Mouse (Mus musculus) spleen, postnatal 4 days (tissue): Measurements from ENCODE around the gene Med16.
"Not testable (repeated sequence)": the region's sequence is repeated elsewhere in the genome, so short reads cannot be mapped to it uniquely, and the experiment has no call there.

Experiments used
- DNase-seq, 2 experiments: peaks; one replicate each; pipeline ENCODE4 v3.0.0; 2022; ENCODE audit warnings: low spot score in 2 of 2

The Med16 gene

DNA sequence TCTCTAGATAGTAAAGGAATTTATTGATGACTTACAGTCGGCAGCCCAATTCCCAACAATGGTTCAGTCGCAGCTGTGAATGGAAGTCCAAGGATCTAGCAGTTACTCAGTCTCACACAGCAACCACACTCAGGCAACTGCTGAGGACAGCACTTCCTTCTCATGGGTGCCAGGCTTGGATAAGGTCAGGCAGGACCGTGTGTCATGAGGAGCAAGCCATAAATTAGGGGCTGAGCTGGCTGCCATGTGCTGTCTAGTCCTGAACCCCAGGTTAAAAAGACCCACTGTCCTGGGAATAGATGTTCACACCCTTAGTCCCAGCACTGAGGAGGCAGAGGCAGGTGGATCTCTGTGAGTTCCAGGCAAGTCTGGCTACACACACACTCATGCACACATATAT is 23.8 kb downstream of the Med16 start:
- DNase-seq = not testable (repeated sequence)

DNA sequence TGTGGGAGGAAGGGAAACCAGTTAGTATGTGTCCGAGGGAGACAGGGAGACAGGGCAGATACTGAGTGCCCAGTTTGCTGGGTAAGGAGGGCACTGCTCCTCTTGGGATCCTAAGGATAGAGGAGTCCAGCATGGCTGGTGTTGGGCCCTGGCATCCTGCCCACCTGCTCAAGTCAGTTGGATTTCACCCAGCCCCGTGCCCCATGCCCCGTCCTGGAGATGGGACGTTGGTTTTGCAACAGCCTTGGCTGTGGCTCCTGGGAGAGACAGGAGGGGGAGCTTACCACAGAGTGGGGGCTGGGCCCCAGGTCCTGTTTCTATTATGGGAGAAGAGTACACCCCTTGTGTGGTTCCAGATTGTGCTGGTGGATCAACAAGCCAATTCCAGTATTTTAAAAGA is 24.3 kb downstream of the Med16 start:
- DNase-seq = no peak

DNA sequence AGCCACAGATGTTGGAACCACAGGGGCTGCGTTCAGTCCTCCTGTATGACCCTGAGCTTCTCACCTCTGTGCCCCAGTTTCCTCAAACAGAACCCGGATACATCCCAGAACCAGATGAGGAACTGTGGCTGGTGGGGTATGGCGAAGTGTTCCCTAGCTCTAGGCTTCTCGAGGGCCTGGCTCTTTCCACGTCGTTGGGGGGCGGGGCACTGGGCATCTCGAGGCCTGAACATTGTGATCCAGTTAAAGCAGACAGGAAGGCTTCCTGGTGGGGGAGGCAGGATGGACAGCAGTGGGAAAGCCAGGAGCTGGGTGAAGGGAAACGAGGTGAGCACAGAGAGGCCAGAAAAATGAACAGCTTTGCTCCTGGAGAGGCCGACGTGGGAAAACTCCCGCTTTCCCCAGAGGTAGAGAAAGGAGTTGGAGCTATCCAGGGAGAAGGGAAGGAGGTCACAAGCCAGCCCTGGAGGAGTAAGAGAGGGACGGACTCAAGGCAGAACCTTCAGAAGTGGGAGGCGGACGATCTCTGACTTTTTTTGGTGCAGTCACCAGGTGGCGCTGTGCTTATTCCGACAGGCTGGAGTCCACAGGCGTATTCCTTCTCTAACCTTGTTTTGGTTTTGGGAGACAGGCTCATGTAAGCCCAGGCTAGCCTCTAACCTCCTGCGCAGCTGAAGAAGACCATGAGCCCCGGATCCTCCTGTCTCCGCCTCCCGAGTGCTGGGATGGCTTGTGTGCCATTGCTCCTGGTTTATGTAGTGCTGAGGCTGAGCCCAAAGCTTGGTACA is 25.2 kb downstream of the Med16 start:
- DNase-seq = peak; percentile 75 to 92

DNA sequence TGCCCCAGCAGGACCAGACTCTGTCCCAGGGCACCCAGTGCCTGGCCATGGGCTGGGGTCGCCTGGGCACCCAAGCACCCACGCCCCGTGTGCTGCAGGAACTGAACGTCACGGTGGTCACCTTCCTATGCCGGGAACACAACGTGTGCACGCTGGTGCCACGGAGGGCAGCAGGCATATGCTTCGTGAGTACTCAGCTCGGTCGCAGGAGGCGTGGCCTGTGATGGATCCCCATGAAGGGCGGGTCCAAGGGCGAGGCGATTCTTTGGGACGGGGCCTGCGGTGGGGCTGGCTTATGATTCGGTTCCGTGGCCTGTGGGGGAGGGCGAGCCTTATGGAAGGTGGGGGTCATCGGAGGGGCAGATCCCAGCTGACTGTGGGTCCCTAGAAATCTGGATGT is 26.7 kb downstream of the Med16 start:
- DNase-seq = peak in 1 of 2 experiments; percentile 72

DNA sequence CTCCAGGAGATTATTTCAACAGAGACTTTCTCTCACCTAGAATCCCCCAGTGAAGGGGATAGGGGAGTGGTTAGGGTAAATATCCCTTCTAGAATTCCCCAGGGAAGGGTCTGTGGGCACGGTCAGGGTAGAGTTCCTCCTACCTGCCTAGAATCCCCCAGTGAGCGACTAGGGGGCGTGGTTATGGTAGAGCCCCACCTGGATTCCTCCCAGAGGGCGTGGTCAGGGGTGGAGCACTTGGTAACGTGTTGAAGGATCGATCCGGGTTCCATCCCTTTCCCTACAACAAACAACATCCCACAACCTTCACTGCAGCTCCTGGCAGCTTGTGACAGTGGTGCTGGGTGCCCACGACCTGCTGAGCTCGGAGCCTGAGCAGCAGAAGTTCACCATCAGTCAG is 28.0 kb downstream of the Med16 start:
- DNase-seq = no peak

DNA sequence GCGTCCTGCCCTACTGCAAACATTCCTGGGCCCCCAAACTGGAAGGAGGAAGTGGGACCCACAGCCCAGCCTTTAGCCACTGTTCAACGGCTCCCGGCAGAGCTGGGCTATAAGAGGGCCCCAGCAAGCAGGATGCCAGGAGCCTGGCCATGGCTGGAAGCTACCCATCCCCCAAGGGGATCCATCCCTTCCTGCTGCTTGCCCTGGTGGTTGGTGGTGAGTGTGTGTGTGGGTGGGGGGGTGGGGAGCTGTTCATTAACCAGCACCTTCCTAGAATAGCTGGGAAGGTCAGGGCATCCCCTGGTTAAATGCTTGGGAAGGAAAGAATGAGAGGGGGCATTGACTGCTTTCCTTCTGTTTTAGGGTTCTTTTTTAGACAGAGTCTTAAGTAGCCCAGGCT is 29.2 kb downstream of the Med16 start:
- DNase-seq = no peak

DNA sequence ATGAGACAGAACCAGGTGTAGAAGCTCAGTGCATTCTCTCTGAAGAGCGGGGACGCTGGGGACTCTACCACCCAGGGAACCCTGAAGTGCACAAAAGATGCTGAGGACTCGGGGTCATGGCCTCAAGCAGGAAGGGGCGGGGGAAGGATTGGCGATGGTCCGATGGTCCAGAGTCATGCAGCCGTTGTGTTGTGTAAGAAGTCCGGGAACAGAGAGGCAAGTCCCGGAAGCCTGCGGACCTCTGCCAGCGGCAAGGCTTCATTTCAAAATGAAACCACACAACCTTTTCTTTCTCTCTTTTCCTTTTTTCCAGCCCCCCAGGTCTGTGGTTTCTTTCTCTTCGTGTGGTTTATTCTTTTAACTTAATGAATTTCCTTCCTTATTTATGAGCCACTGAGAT is 31.0 kb downstream of the Med16 start:
- no peak for DNase-seq

DNA sequence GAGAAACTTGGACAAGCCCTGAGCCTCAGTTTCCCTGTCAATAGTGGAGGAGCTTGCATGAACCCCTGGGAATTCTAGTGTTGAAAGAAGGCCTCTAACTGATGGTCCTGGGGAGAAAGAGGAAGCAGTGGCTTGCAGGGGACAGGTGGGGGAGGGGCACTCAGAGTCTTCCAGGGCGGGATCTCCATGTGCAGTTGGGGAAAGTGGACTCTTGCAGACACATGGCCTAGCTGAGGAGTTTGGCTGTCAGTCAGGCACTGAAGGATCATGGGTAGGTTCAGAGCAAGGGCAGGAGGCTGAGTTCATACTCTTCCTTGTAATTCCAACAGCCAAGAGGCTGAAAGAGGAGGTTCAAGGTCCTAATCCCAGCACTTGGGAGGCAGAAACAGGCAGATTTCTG is 31.5 kb downstream of the Med16 start:
- no peak for DNase-seq

DNA sequence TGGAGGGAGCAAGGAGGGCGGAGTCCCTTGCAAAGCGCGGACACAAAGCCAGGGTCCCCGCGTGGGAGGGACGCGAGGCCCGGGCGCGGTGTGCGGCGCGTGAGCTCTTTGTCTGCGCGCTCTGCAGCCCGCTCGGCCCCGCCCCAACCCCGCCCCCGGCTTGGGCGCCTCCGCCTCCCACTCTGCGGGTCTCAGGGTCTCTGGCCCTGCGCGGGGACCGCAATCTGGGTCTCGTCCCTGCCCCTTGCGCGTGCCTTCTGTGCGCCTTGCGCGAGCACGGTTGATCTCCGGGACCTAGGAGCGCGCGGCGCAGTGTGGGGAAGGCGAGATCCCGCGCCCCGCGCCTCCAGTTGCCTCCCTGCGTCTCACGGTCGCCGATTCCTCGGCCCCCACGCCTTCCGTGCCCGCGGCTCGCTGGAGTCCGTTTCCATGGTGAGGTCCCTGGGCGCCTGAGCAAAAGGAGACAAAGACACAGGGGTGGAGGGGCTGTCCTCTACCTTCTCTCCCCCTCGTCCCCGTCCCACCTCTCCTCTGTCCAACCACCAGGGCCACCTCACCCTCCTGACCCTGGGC is 34.3 kb downstream of the Med16 start, which contains the start of the genes Prtn3 and Plppr3:
Gene Prtn3, plus strand, starts transcription at position 187 of the 573 bp plus-strand sequence.
Gene Plppr3, minus strand, starts transcription at position 345 of the 573 bp plus-strand sequence.
- peak in 1 of 2 experiments; percentile 70 for DNase-seq

DNA sequence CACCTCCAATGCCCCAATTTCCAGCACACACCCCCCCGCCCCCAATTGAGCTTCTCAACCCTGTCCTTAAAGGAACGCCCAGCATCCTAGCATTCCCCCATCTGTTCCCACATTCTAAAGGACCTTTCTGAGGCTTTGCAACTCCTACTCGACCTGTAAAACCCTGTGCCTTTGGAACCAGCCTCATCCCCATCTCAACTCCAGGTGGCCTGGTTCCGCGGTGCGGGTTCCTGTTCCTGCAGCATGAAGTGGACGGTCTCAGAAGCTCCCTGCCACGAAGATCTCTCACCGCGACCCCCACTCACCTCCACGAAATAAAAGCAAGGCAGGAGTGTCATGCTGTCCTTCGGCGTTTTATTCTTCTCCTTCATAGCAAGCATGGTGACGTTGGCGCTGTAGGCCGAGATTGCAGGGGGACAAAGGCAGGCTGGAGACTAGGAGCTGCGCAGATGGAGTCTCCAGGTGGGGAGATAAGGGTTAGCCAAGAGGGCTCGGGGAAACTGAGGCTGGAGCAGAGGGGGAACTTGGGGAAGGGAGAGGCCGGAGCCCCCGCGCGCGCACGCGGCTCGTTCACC is 34.9 kb downstream of the Med16 start:
- DNase-seq = no peak

DNA sequence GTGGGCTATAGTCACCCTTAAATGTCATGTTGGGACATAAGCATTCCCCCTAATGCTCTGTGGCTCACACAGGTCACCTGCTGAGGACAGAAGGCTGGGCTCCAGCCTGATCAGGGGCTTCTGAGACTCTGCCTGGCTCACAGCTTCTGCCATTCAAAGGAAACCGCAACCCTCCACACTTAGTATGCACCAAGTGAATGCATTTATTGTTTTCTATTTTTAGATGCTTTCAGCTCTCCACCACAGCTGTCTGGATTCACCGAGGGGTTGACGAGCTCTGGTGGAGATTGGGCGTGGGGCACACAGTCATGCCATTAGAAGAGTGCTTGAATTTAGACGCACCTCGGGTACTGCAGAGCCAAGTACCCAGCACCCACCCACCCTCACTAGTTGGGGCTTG is 35.4 kb downstream of the Med16 start:
- DNase-seq = no peak

DNA sequence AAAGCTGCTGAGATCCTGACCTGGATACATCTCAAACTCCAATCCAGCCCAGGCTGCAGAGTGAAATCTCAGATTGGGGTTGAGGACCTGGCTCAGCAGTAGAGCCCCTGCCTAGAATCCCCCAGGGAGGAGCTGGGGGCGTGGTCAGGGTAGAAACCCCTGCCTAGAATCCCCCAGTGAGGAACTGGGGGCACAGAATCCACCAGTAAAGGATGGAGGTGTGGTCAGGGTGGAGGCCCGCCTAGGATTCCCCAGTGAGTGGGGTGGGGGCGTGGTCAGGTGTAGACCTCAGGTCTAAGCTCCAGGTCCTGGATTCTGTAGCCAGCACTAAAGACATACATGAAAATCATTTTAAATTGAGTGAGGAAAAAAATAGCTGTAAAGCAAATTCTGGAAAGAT is 35.9 kb downstream of the Med16 start:
- no peak for DNase-seq

DNA sequence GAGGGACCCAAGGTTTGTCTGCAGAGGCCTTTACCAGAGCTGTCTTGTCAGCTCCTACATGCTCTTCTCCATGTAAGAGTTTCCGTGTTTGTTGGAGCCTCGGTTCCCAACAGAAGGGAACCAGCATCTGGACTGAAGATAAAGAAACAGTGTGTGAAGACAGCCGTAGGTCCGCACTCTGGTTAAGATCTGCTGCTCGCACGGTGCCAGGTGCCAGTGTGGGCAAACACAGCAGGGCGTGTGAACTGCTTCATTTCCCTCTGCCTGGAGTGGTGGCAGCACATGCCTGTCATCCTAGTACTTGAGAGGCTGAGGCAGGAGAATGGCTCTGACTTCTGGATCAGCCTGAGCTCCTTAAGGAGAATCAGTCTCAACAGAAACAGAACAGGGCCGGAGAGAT is 36.9 kb downstream of the Med16 start:
- no peak for DNase-seq

DNA sequence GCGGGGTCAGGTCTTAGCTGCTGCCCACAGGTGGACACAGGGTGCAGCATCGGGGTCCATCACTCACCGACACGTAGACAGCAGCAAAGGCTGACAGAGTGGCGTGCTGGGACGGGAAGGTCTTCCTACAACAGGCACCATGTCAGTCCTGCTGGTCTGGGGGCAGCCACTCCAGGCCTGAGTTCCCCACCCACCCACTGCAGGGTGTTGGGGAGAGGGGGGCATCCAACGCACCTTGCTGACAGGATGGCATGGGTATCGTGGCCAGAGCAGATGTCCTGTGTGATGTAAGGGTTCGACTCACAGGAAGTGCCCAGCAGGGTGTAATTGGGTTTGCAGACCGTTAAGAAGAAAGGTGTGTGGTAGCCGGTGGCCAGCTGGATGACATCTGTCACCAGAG is 42.1 kb downstream of the Med16 start:
- no peak for DNase-seq

DNA sequence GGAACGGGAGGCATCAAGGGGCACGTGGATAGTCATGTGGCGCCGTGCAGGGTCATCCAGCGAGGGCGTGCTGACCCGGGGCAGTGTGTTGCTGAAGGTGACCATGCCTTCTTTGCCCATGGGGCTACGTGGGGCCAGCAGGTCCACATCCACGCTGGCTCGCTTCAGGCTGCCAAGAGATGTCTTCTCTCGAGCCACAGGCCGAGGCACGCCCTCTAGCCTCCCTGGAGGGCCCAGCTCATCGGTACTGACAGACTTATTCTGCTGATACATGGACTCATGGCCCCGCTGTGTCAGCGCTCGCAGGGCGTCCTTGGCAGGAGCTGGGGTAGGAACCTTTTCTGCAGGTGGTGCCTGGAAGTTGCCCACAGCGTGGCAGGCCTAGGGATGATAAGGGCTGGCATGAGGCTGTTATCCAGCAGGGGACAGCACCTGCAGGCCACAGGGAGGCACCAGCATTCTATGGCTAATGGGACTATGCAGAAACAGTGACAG is 42.9 kb downstream of the Med16 start:
- no peak for DNase-seq

DNA sequence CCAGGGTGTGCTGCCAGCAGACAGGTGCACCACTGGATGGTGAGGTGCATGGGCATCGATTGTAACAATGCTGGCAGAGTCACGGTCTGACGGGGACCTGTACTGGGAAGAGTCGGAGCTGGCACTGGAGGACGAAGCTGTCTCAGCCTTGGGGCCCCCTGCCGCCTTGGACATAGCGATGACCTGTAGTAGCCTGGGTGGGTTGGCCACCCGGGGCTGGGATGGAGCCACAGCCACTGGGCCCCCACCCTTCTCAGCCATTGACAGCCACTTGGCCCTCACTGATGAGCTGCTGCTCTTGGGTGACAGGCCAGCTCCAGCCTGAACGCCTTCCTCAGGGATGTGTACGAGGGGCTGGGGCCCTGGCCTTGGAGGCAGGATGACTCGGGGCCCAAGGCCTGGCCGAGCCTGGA is 43.5 kb downstream of the Med16 start:
- no peak for DNase-seq

DNA sequence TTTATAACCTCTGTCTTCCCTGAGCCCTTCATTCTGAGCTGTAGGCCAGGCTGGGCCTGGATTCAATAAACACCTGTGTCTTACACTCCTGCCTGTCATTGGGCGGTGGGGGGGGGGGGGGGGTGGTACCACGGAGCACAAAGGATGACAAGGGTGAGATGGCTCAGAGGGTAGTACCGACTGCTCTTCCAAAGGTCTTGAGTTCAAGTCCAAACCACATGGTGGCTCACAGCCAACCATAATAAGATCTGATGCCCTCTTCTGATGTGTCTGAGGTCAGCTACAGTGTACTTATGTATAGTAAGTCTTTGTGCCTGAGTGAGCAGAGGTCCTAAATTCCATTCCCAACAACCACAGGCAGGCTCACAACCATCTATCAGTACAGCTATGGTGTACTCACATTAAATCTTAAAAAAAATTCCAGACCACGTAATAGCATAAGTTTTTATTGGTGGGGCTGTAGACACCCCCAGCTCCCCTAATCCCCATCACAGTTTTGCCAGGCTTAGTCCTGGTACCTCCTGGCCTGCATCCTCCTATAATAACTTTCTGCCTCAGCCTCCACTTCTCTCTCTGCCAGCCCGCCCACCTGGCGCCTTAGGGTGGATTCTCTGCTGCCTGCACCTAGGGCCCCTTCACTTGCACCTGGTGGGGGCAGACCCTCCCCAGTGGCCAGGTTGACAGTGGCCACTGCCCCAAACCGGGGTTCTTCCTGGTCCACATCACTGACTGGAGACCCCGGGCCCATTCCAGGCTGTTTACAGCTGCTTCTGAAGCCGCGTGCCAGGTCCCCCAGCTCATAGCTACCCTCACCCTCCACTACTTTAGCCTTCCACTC is 44.2 kb downstream of the Med16 start:
- DNase-seq = no peak

DNA sequence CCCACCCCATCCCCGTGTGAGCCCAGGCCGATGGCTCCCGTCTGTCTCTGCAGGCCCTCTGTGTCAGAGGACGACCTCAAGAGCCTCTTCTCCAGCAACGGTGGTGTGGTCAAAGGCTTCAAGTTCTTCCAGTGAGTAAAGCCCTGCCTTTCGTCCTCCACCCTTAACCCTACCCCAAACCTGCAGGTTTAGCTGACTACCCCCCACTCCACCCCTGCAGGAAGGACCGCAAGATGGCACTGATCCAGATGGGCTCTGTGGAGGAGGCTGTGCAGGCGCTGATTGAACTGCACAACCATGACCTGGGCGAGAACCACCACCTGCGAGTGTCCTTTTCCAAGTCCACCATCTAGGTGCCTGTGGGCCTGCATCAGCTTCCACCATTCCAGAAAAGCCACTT is 45.8 kb downstream of the Med16 start:
- DNase-seq = no peak

DNA sequence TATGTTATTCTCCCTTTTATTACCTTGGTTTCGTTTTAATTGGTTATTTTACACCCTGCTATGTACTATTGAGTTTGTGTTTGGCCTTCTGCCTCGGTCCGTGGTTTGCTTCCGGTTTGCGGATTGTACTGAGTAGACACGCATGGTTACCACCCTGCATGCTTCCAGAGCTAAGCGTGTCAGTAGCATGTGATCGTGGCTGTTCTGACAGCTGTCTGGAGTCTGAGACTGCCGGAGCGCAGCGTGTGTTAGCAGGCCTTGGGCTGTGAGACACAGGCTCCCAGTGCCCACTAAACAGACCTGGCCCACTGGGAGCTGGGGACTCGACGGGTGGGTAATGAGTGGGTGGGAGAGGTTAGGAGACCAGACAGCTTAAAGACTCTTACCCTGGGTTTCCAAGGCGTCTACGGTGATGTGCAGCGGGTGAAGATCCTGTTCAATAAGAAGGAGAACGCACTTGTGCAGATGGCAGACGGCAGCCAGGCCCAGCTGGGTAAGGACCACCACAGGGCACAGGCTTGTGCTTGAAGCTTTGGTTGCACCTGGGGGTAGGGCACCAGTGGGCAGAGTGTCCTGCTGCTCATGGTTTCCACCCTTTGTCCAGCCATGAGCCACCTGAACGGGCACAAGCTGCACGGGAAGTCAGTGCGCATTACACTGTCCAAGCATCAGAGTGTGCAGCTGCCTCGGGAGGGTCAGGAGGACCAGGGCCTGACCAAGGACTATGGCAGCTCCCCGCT is 46.5 kb downstream of the Med16 start:
- no peak for DNase-seq

DNA sequence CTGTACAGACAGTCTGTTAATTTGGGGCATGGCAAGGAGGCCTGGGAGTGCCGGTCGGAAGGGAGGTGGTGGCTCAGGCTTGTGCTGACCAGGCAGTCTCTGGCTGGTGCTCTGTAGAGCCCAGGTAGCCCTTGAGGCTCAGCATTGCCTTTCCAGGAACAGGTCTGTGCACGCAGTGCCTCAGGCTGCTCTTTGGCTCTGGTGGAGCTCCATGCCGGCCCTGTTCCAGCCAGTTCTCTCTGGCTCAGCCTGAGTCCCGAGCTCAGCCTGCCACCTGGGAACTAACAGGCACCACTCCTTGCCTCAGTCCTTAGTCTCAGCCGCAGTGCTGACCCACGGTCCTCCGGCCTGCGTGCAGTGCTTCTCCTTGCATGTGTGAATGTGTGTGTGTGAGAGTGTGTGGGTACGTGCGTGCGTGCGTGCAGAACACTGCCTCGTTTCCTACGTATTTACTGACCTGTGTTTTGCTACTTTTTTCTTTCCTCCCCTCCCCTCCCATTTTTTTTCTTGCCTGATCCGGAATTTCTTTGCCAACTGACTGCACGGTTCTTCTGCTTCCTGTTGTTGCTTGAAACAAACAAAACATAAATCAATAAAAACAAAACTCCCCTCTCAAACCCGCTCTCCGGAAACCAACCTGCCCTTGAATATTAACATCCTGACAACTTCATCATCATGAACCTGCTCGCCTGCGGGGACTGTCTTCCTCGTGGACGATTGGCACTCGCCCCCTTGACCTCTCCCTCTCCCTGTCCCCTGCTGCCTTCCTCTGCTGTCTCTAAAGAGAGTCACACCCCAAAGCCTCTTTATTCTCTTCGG is 47.3 kb downstream of the Med16 start:
- no peak for DNase-seq
